Mouse (Mus musculus): ENCODE results near the gene Fzr1. TPM values are rescaled to one million over a fixed set of nuclear protein-coding genes. Genes with fewer than 3 reads are reported as not detected.

Fzr1 gene
- polyA plus RNA-seq, 1 experiment from 2014 or later = 112 TPM

GRCm38 (mm10) chr10:81327959-81328358 lies 50.4 kb downstream of the Fzr1 start:
- H3K4me2 ChIP-seq (replicated peaks) = no peak overlapping the region
- peaks cover 28% of the 10 kb centered on the region for H3K4me1 ChIP-seq
- H3K9ac ChIP-seq = 0 out of 2 replicates have a peak overlapping the region, but pooled peaks have one; percentile 15

GRCm38 (mm10) chr10:81326858-81327257 lies 51.5 kb downstream of the Fzr1 start:
- WGBS = 78% methylated on average over 6 of the region's 6 CpGs
- Histone ChIP-seq H3K9ac (no peak overlapping the region; the same call in 1 of the 2 replicates), H3K4me1 (peaks cover 31% of the 10 kb centered on the region), H3K27me3 (peaks cover 6% of the 10 kb centered on the region), H3K27ac (0 out of 2 replicates have a peak overlapping the region, but pooled peaks have one; percentile 17), H3K9me3 (no peaks in the 10 kb centered on the region), H3K36me3 (peaks cover 63% of the 10 kb centered on the region), H3K4me2 (replicated peaks) (no peak overlapping the region), H3K4me3 (no peak overlapping the region)
- no peak for ATAC-seq (ENCODE audit: low FRiP score, low read depth)

More at GRCm38 (mm10) chr10:81327959-81328358, 50.4 kb downstream of the Fzr1 start:
- Histone ChIP-seq H3K4me3 (no peak overlapping the region), H3K36me3 (peaks cover 54% of the 10 kb centered on the region), H3K9me3 (no peaks in the 10 kb centered on the region), H3K27me3 (peaks cover 16% of the 10 kb centered on the region), H3K27ac (no peak overlapping the region)
- no peak for ATAC-seq (ENCODE audit: low FRiP score, low read depth)
- whole genome bisulfite sequencing = 17% methylated on average over 2 of the region's 2 CpGs

GRCm38 (mm10) chr10:81325781-81326180 lies 52.5 kb downstream of the Fzr1 start:
- Histone ChIP-seq H3K4me3 (no peak overlapping the region), H3K4me2 (replicated peaks) (no peak overlapping the region), H3K9me3 (no peaks in the 10 kb centered on the region), H3K36me3 (peaks cover 63% of the 10 kb centered on the region), H3K4me1 (peaks cover 35% of the 10 kb centered on the region), H3K27me3 (0 out of 2 replicates have a peak, but pooled peaks cover 2% of the 10 kb centered on the region), H3K9ac (no peak overlapping the region), H3K27ac (no peak overlapping the region)
- 94% methylated on average over 18 of the region's 18 CpGs for WGBS
- ATAC-seq (ENCODE audit: low FRiP score, low read depth) = no peak

GRCm38 (mm10) chr10:81325176-81325575 lies 53.1 kb downstream of the Fzr1 start:
- peaks cover 31% of the 10 kb centered on the region for H3K4me1 ChIP-seq

GRCm38 (mm10) chr10:81323791-81324530 lies 54.4 kb downstream of the Fzr1 start:
- Histone ChIP-seq H3K27ac (no peak overlapping the region), H3K4me1 (peaks cover 28% of the 10 kb centered on the region), H3K9me3 (no peaks in the 10 kb centered on the region), H3K9ac (no peak overlapping the region), H3K27me3 (no peaks in the 10 kb centered on the region), H3K4me3 (no peak overlapping the region), H3K36me3 (peaks cover 63% of the 10 kb centered on the region), H3K4me2 (replicated peaks) (no peak overlapping the region)
- WGBS = 96% methylated on average over 18 of the region's 18 CpGs
- ATAC-seq (ENCODE audit: low FRiP score, low read depth) = no peak

More at GRCm38 (mm10) chr10:81325176-81325575, 53.1 kb downstream of the Fzr1 start:
- no peak overlapping the region for H3K4me2 ChIP-seq (replicated peaks)
- no peak overlapping the region for H3K4me3 ChIP-seq
- H3K27me3 ChIP-seq = no peaks in the 10 kb centered on the region
- H3K9me3 ChIP-seq = no peaks in the 10 kb centered on the region
- no peak for ATAC-seq (ENCODE audit: low FRiP score, low read depth)
- H3K27ac ChIP-seq = no peak overlapping the region
- H3K36me3 ChIP-seq = peaks cover 63% of the 10 kb centered on the region
- 95% methylated on average over 21 of the region's 21 CpGs for WGBS
- H3K9ac ChIP-seq = no peak overlapping the region

GRCm38 (mm10) chr10:81323141-81323775 lies 55.1 kb downstream of the Fzr1 start:
- H3K9me3 ChIP-seq = no peaks in the 10 kb centered on the region
- H3K36me3 ChIP-seq = peaks cover 68% of the 10 kb centered on the region
- H3K4me1 ChIP-seq = peaks cover 29% of the 10 kb centered on the region
- no peak overlapping the region for H3K27ac ChIP-seq
- WGBS = 93% methylated on average over 23 of the region's 23 CpGs
- no peak for ATAC-seq (ENCODE audit: low FRiP score, low read depth)
- no peaks in the 10 kb centered on the region for H3K27me3 ChIP-seq
- H3K9ac ChIP-seq = no peak overlapping the region
- H3K4me3 ChIP-seq = 0 out of 2 replicates have a peak overlapping the region, but pooled peaks have one; percentile 96
- no peak overlapping the region; the same call in 1 of the 2 replicates for H3K4me2 ChIP-seq (replicated peaks)

GRCm38 (mm10) chr10:81322444-81322843 lies 55.9 kb downstream of the Fzr1 start:
- Histone ChIP-seq H3K4me3 (peak overlapping the region; percentile 96), H3K27ac (no peak overlapping the region), H3K9ac (peak overlapping the region; percentile 95), H3K36me3 (peaks cover 69% of the 10 kb centered on the region), H3K4me2 (replicated peaks) (peak overlapping the region; percentile 91), H3K27me3 (no peaks in the 10 kb centered on the region), H3K9me3 (no peaks in the 10 kb centered on the region), H3K4me1 (peaks cover 33% of the 10 kb centered on the region)
- no peak for ATAC-seq (ENCODE audit: low FRiP score, low read depth)
- WGBS = 94% methylated on average over 27 of the region's 27 CpGs

GRCm38 (mm10) chr10:81321436-81321835 lies 56.9 kb downstream of the Fzr1 start:
- no peaks in the 10 kb centered on the region for H3K9me3 ChIP-seq
- peak overlapping the region; percentile 95 for H3K9ac ChIP-seq
- peaks cover 68% of the 10 kb centered on the region for H3K36me3 ChIP-seq
- WGBS = 3% methylated on average over 20 of the region's 20 CpGs
- H3K4me1 ChIP-seq = peaks cover 43% of the 10 kb centered on the region
- no peak for ATAC-seq (ENCODE audit: low FRiP score, low read depth)
- H3K4me2 ChIP-seq (replicated peaks) = peak overlapping the region; percentile 91
- no peaks in the 10 kb centered on the region for H3K27me3 ChIP-seq
- peak overlapping the region; percentile 96 for H3K4me3 ChIP-seq
- peak overlapping the region; percentile 63; the same call in 1 of the 2 replicates for H3K27ac ChIP-seq

GRCm38 (mm10) chr10:81320550-81321347 lies 57.6 kb downstream of the Fzr1 start, which contains the start of gene Cactin:
Cactin (plus strand) TSS chr10:81321103.
- Histone ChIP-seq H3K9ac (peak within 1 kb of the TSS; percentile 95), H3K27ac (peak within 1 kb of the TSS; percentile 89), H3K4me2 (replicated peaks) (peak within 1 kb of the TSS; percentile 91), H3K4me1 (peaks cover 48% of the 10 kb centered on the region), H3K36me3 (peaks cover 68% of the 10 kb centered on the region), H3K27me3 (no peaks in the 10 kb centered on the region), H3K9me3 (no peaks in the 10 kb centered on the region), H3K4me3 (peak within 1 kb of the TSS; percentile 96)
- ATAC-seq (ENCODE audit: low FRiP score, low read depth) = peak; percentile 94
- 1% methylated on average over 68 of the region's 68 CpGs for WGBS

GRCm38 (mm10) chr10:81319741-81320549 lies 58.4 kb downstream of the Fzr1 start:
- Histone ChIP-seq H3K9me3 (no peaks in the 10 kb centered on the region), H3K36me3 (peaks cover 68% of the 10 kb centered on the region), H3K4me2 (replicated peaks) (peak overlapping the region; percentile 91), H3K27me3 (no peaks in the 10 kb centered on the region), H3K27ac (peak overlapping the region; percentile 89), H3K4me3 (peak overlapping the region; percentile 96), H3K9ac (peak overlapping the region; percentile 67), H3K4me1 (peaks cover 48% of the 10 kb centered on the region)
- no peak for ATAC-seq (ENCODE audit: low FRiP score, low read depth)
- under 1% methylated on average over 38 of the region's 38 CpGs for WGBS

GRCm38 (mm10) chr10:81319330-81319699 lies 59.0 kb downstream of the Fzr1 start:
- no peaks in the 10 kb centered on the region for H3K9me3 ChIP-seq
- no peaks in the 10 kb centered on the region for H3K27me3 ChIP-seq
- ATAC-seq (ENCODE audit: low FRiP score, low read depth) = no peak
- peaks cover 48% of the 10 kb centered on the region for H3K4me1 ChIP-seq
- peak overlapping the region; percentile 91 for H3K4me2 ChIP-seq (replicated peaks)
- H3K27ac ChIP-seq = peak overlapping the region; percentile 89
- 39% methylated on average over 8 of the region's 8 CpGs for WGBS
- peaks cover 68% of the 10 kb centered on the region for H3K36me3 ChIP-seq
- H3K4me3 ChIP-seq = peak overlapping the region; percentile 96
- peak overlapping the region; percentile 67 for H3K9ac ChIP-seq
